Mouse (Mus musculus) thymus, adult 2 months (tissue): Measurements from ENCODE around the gene Gm5431.

Source experiments
- CTCF ChIP-seq: fragments of 200-500 bp; IDR thresholded peaks from 2 replicates; pipeline ENCODE4 v1.5.1; 2012; ENCODE audit warnings: mild to moderate bottlenecking, control low read depth, low read length, moderate library complexity, borderline replicate concordance; ENCODE audit not compliant: control insufficient read depth, poor library complexity, insufficient read depth; ENCODE audit errors: extremely low read depth
- POLR2A ChIP-seq: fragments of 200-500 bp; IDR thresholded peaks from 2 replicates; pipeline ENCODE4 v1.6.1; 2012; ENCODE audit warnings: mild to moderate bottlenecking, low read length, control low read depth, moderate library complexity; ENCODE audit not compliant: control insufficient read depth, poor library complexity, insufficient read depth; ENCODE audit errors: extremely low read depth

DNA sequence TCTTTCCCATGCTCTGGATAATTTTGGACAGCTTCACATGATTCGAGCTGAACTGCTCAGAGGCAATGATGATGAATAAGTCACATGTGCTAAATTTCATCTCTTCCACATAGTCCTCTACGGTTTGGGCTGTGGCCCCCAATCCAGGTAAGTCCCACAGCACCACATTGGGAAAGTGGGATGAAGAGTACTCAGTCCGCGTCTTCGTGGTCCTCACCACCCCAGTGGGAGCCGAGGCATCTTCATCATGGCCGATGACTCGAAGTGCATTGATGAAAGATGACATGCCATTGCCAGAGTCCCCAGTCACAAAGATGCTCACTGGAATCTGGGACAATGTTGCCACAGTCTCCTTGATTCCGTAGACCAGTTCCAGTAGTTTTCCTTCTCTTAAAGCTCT, 35.5 kb downstream of the Gm5431 start:
- TF ChIP-seq POLR2A = no peak
- TF ChIP-seq CTCF = no peak
